ENCODE assay signal across 8 mouse cellular contexts in genomic region chr10:90771471-90772226, GRCm38 (mm10).
DNase-seq lines count a peak whose midpoint lies in the region; ATAC-seq and TF ChIP-seq lines count a peak whose summit lies in the region.
"Had no signal": no experiment of that assay in that cellular context is flagged by ENCODE, and none has a peak within 500 bp of the region (broad histone marks: within the 10 kb centered on the region; RNA-seq: fewer than 3 reads in every experiment).

No protein-coding gene starts in this region.

- 0 out of 2 replicates have a peak overlapping the region, but pooled peaks have one; percentile 6 for H3K27ac ChIP-seq in midbrain, embryonic 10.5 days (replicated peaks)
- H3K27ac ChIP-seq in midbrain, postnatal 0 days (ENCODE audit: low read depth, low read length), result no peak overlapping the region
- no peak overlapping the region for H3K27ac ChIP-seq in embryonic facial prominence, embryonic 14.5 days (replicated peaks; ENCODE audit: low read depth, low read length)
- H3K27ac ChIP-seq in limb, embryonic 11.5 days (replicated peaks; ENCODE audit: low read depth, low read length), result no peak overlapping the region

- no peaks in the 10 kb centered on the region for H3K9me3 ChIP-seq in midbrain, embryonic 10.5 days (replicated peaks)
- H3K9me3 ChIP-seq in midbrain, postnatal 0 days (ENCODE audit: low read length), result no peaks in the 10 kb centered on the region
- no peaks in the 10 kb centered on the region for H3K9me3 ChIP-seq in embryonic facial prominence, embryonic 14.5 days (ENCODE audit: control insufficient read depth, low read length)
- H3K9me3 ChIP-seq in limb, embryonic 11.5 days (ENCODE audit: control insufficient read depth, low read length), result no peaks in the 10 kb centered on the region

- no peak for ATAC-seq in midbrain, postnatal 0 days (ENCODE audit: low FRiP score)
- no peak for ATAC-seq in embryonic facial prominence, embryonic 14.5 days (ENCODE audit: low read depth)
- no peak for ATAC-seq in limb, embryonic 11.5 days (ENCODE audit: insufficient number of reproducible peaks, low FRiP score, low TSS enrichment, low read depth)

- peak overlapping the region; percentile 37 for H3K4me3 ChIP-seq in midbrain, embryonic 10.5 days
- H3K4me3 ChIP-seq in midbrain, postnatal 0 days (ENCODE audit: low read depth, low read length), result no peak overlapping the region
- no peak overlapping the region for H3K4me3 ChIP-seq in embryonic facial prominence, embryonic 14.5 days (ENCODE audit: low read depth, low read length)
- H3K4me3 ChIP-seq in limb, embryonic 11.5 days (ENCODE audit: low read depth, low read length), result no peak overlapping the region
- H3K4me3 ChIP-seq: erythroblast, embryonic 14.5 days had no signal

- H3K36me3 ChIP-seq in midbrain, embryonic 10.5 days, result no peaks in the 10 kb centered on the region
- no peaks in the 10 kb centered on the region for H3K36me3 ChIP-seq in midbrain, postnatal 0 days (ENCODE audit: insufficient read depth, low read length)
- H3K36me3 ChIP-seq in embryonic facial prominence, embryonic 14.5 days (ENCODE audit: control insufficient read depth, insufficient read depth, low read length), result no peaks in the 10 kb centered on the region
- H3K36me3 ChIP-seq in limb, embryonic 11.5 days (ENCODE audit: control insufficient read depth, insufficient read depth, low read length), result no peaks in the 10 kb centered on the region

- no peak for TF ChIP-seq CTCF in midbrain, postnatal 0 days (IDR thresholded peaks at IDR 0.05)

- H3K27me3 ChIP-seq in midbrain, embryonic 10.5 days (ENCODE audit: low read depth, poor library complexity, severe bottlenecking), result peaks cover 9% of the 10 kb centered on the region
- H3K27me3 ChIP-seq in midbrain, postnatal 0 days (ENCODE audit: insufficient read depth, low read length), result no peaks in the 10 kb centered on the region
- H3K27me3 ChIP-seq in embryonic facial prominence, embryonic 14.5 days (replicated peaks; ENCODE audit: control insufficient read depth, insufficient read depth, low read length), result peaks cover 4% of the 10 kb centered on the region
- no peaks in the 10 kb centered on the region for H3K27me3 ChIP-seq in limb, embryonic 11.5 days (ENCODE audit: control insufficient read depth, insufficient read depth, low read length)

- DNase-seq in midbrain, embryonic 10.5 days (ENCODE audit: low spot score), result peak; percentile 34
- DNase-seq in midbrain, postnatal 0 days (ENCODE audit: low spot score), result no peak
- DNase-seq in embryonic facial prominence, embryonic 14.5 days (ENCODE audit: low spot score), result peak; percentile 48
- peak; percentile 53 for DNase-seq in limb, embryonic 11.5 days (ENCODE audit: low spot score)
- no peak for DNase-seq in urinary bladder, adult 18-20 months (ENCODE audit: low spot score in 2 of 2)
- no peak for DNase-seq in ovary, adult 18-20 months (ENCODE audit: low spot score)
- DNase-seq in urinary bladder, postnatal 14 days (ENCODE audit: low spot score), result no peak

- H3K9ac ChIP-seq in midbrain, postnatal 0 days (replicated peaks; ENCODE audit: low read length, poor library complexity, severe bottlenecking), result no peak overlapping the region
- no peak overlapping the region for H3K9ac ChIP-seq in embryonic facial prominence, embryonic 14.5 days (ENCODE audit: low read depth, low read length)
- H3K9ac ChIP-seq in limb, embryonic 11.5 days (ENCODE audit: low read length), result no peak overlapping the region

- no peak overlapping the region for H3K4me2 ChIP-seq in midbrain, postnatal 0 days (ENCODE audit: low read depth, low read length, poor library complexity, severe bottlenecking)
- no peak overlapping the region for H3K4me2 ChIP-seq in embryonic facial prominence, embryonic 14.5 days (ENCODE audit: low read depth, low read length)
- no peak overlapping the region for H3K4me2 ChIP-seq in limb, embryonic 11.5 days (ENCODE audit: low read depth, severe bottlenecking)

- peaks cover 25% of the 10 kb centered on the region for H3K4me1 ChIP-seq in midbrain, embryonic 10.5 days
- H3K4me1 ChIP-seq in midbrain, postnatal 0 days (ENCODE audit: insufficient read depth, low read length), result 0 out of 2 replicates have a peak, but pooled peaks cover 5% of the 10 kb centered on the region
- H3K4me1 ChIP-seq in embryonic facial prominence, embryonic 14.5 days (ENCODE audit: control insufficient read depth, insufficient read depth, low read length), result no peaks in the 10 kb centered on the region
- H3K4me1 ChIP-seq in limb, embryonic 11.5 days (ENCODE audit: control insufficient read depth, insufficient read depth, low read length), result no peaks in the 10 kb centered on the region

- 9% methylated on average over 15 of the region's 15 CpGs for WGBS in midbrain, embryonic 10.5 days
- 13% methylated on average over 15 of the region's 15 CpGs for WGBS in midbrain, postnatal 0 days
- WGBS in embryonic facial prominence, embryonic 14.5 days, result 7% methylated on average over 15 of the region's 15 CpGs
- WGBS in limb, embryonic 11.5 days, result 13% methylated on average over 15 of the region's 15 CpGs

Comparison
In these comparisons a context has a peak if more than half of its experiments do, and no peak if none do; other contexts are left out.
1. DNase-seq: peak in midbrain, embryonic 10.5 days (single experiment), embryonic facial prominence, embryonic 14.5 days (single experiment) and limb, embryonic 11.5 days (single experiment); none in midbrain, postnatal 0 days (single experiment), urinary bladder, adult 18-20 months (0 of 2), ovary, adult 18-20 months (single experiment) and urinary bladder, postnatal 14 days (single experiment).